Mouse (Mus musculus) midbrain, embryonic 12.5 days (tissue): ENCODE measurements at regions not wholly inside any gene's neighbourhood (a gene's known extent, or its start where the extent isn't known, plus 50 kb on each side); places are given as distances from the start of the nearest gene placed in this dataset.

ENCODE experiments used
- ATAC-seq: fragments of 200-750 bp; cut with Nextera tagmentation; 2 replicates; pipeline ENCODE4 v1.8.0; 2017; ENCODE audit warnings: low read depth, moderate TSS enrichment, moderate library complexity; ENCODE audit not compliant: low FRiP score
- H3K27ac ChIP-seq: fragments of 300-500 bp; sonication (generic); replicated peaks from 2 replicates; pipeline ENCODE4 v1.5.1; 2016; ENCODE audit warnings: mild to moderate bottlenecking
- H3K27me3 ChIP-seq: fragments of 300-500 bp; sonication (generic); 2 replicates; pipeline ENCODE4 v1.6.1; 2016; ENCODE audit warnings: mild to moderate bottlenecking
- H3K36me3 ChIP-seq: fragments of 300-500 bp; sonication (generic); 2 replicates; pipeline ENCODE4 v1.6.1; 2016
- H3K4me1 ChIP-seq: fragments of 300-500 bp; sonication (generic); 2 replicates; pipeline ENCODE4 v1.6.1; 2016
- H3K4me2 ChIP-seq: fragments of 300-500 bp; sonication (generic); replicated peaks from 2 replicates; pipeline ENCODE4 v1.6.1; 2016; ENCODE audit warnings: mild to moderate bottlenecking, moderate library complexity
- H3K4me3 ChIP-seq: fragments of 300-500 bp; sonication (generic); 2 replicates; pipeline ENCODE4 v1.5.1; 2016; ENCODE audit warnings: mild to moderate bottlenecking
- H3K9ac ChIP-seq: fragments of 300-500 bp; sonication (generic); replicated peaks from 2 replicates; pipeline ENCODE4 v1.6.1; 2016; ENCODE audit warnings: mild to moderate bottlenecking, moderate library complexity
- H3K9me3 ChIP-seq: fragments of 300-500 bp; sonication (generic); 2 replicates; pipeline ENCODE4 v1.6.1; 2016; ENCODE audit warnings: mild to moderate bottlenecking
- WGBS: fragments of 180-500 bp; shearing (Covaris S2); methylation state at CpG from one replicate; pipeline ENCODE4 v1.1.7; 2016; 5-methylcytosine and 5-hydroxymethylcytosine counted together

GRCm38 (mm10) chr15:26469901-26470383 is 161.1 kb downstream of the March11 start:
- H3K9me3 ChIP-seq = no peaks in the 10 kb centered on the region
- H3K36me3 ChIP-seq = no peaks in the 10 kb centered on the region
- H3K4me3 ChIP-seq = no peak overlapping the region
- peak; percentile 86 for ATAC-seq
- H3K4me2 ChIP-seq = no peak overlapping the region
- no peaks in the 10 kb centered on the region for H3K27me3 ChIP-seq
- 11% methylated on average over 8 of the region's 8 CpGs for WGBS
- H3K9ac ChIP-seq = no peak overlapping the region
- H3K4me1 ChIP-seq = no peaks in the 10 kb centered on the region
- no peak overlapping the region for H3K27ac ChIP-seq

- Histone ChIP-seq H3K27me3 (no peaks in the 10 kb centered on the region), H3K36me3 (no peaks in the 10 kb centered on the region), H3K9ac (no peak overlapping the region), H3K27ac (no peak overlapping the region), H3K4me1 (no peaks in the 10 kb centered on the region), H3K9me3 (no peaks in the 10 kb centered on the region), H3K4me2 (no peak overlapping the region), H3K4me3 (no peak overlapping the region)
- 85% methylated on average over 5 of the region's 5 CpGs for WGBS
- ATAC-seq = no peak
Measured at GRCm38 (mm10) chr15:26487378-26487777, 178.5 kb downstream of the March11 start.
